Mouse (Mus musculus): Measurements from ENCODE around the gene Utp6. TPM values are rescaled to one million over a fixed set of nuclear protein-coding genes. Genes with fewer than 3 reads are reported as not detected.

Utp6 gene
- polyA plus RNA-seq, 1 experiment from 2014 or later: 77.5 TPM

GRCm38 (mm10) chr11:79973133-79973532 lies 10.9 kb upstream of the Utp6 start:
- peaks cover 20% of the 10 kb centered on the region for H3K27me3 ChIP-seq (replicated peaks; ENCODE audit: control insufficient read depth, insufficient read depth, low read length)
- H3K27ac ChIP-seq (ENCODE audit: low read depth, low read length): no peak overlapping the region
- peak overlapping the region; percentile 83 for H3K4me2 ChIP-seq
- DNase-seq (ENCODE audit: low spot score) (no peak), ATAC-seq (replicated peaks; ENCODE audit: low FRiP score) (no peak)
- H3K4me1 ChIP-seq (replicated peaks; ENCODE audit: control insufficient read depth, insufficient read depth, low read length): peaks cover 10% of the 10 kb centered on the region; the same call in 1 of the 2 replicates
- 15% methylated on average over 8 of the region's 8 CpGs for WGBS
- H3K36me3 ChIP-seq (ENCODE audit: control insufficient read depth, insufficient read depth, low read length): no peaks in the 10 kb centered on the region
- peak overlapping the region; percentile 46 for H3K4me3 ChIP-seq (ENCODE audit: low read depth, low read length)
- no peak overlapping the region for H3K9ac ChIP-seq (ENCODE audit: low read depth, low read length)
- H3K9me3 ChIP-seq (ENCODE audit: control insufficient read depth, low read length): no peaks in the 10 kb centered on the region

- H3K9me3 ChIP-seq (ENCODE audit: control insufficient read depth, low read length): no peaks in the 10 kb centered on the region
- H3K4me2 ChIP-seq: no peak overlapping the region
- WGBS: 70% methylated on average over 10 of the region's 10 CpGs
- no peak overlapping the region for H3K27ac ChIP-seq (ENCODE audit: low read depth, low read length)
- H3K36me3 ChIP-seq (ENCODE audit: control insufficient read depth, insufficient read depth, low read length): no peaks in the 10 kb centered on the region
- no peaks in the 10 kb centered on the region for H3K4me1 ChIP-seq (replicated peaks; ENCODE audit: control insufficient read depth, insufficient read depth, low read length)
- DNase-seq (ENCODE audit: low spot score): no peak
- peaks cover under 1% of the 10 kb centered on the region; the same call in 1 of the 2 replicates for H3K27me3 ChIP-seq (replicated peaks; ENCODE audit: control insufficient read depth, insufficient read depth, low read length)
- no peak for ATAC-seq (replicated peaks; ENCODE audit: low FRiP score)
- H3K9ac ChIP-seq (ENCODE audit: low read depth, low read length): no peak overlapping the region
- H3K4me3 ChIP-seq (ENCODE audit: low read depth, low read length): no peak overlapping the region
Observed at GRCm38 (mm10) chr11:79967752-79968151, 5.6 kb upstream of the Utp6 start.

- Histone ChIP-seq H3K4me3 (ENCODE audit: low read depth, low read length) (no peak overlapping the region), H3K27me3 (replicated peaks; ENCODE audit: control insufficient read depth, insufficient read depth, low read length) (no peaks in the 10 kb centered on the region), H3K9ac (ENCODE audit: low read depth, low read length) (no peak overlapping the region), H3K9me3 (ENCODE audit: control insufficient read depth, low read length) (no peaks in the 10 kb centered on the region), H3K4me2 (no peak overlapping the region), H3K27ac (ENCODE audit: low read depth, low read length) (no peak overlapping the region), H3K36me3 (ENCODE audit: control insufficient read depth, insufficient read depth, low read length) (no peaks in the 10 kb centered on the region), H3K4me1 (replicated peaks; ENCODE audit: control insufficient read depth, insufficient read depth, low read length) (peaks cover 3% of the 10 kb centered on the region; the same call in 1 of the 2 replicates)
- no peak for ATAC-seq (replicated peaks; ENCODE audit: low FRiP score)
- WGBS: 64% methylated on average over 8 of the region's 8 CpGs
- DNase-seq (ENCODE audit: low spot score): no peak
Observed at GRCm38 (mm10) chr11:79965896-79966295, 3.7 kb upstream of the Utp6 start.

GRCm38 (mm10) chr11:79963212-79963974 lies 1.2 kb upstream of the Utp6 start:
- Histone ChIP-seq H3K4me3 (ENCODE audit: low read depth, low read length) (peak overlapping the region; percentile 84; the same call in 1 of the 2 replicates), H3K36me3 (ENCODE audit: control insufficient read depth, insufficient read depth, low read length) (peaks cover 8% of the 10 kb centered on the region; the same call in 1 of the 2 replicates), H3K27me3 (replicated peaks; ENCODE audit: control insufficient read depth, insufficient read depth, low read length) (no peaks in the 10 kb centered on the region), H3K9ac (ENCODE audit: low read depth, low read length) (peak overlapping the region; percentile 6; the same call in 1 of the 2 replicates), H3K9me3 (ENCODE audit: control insufficient read depth, low read length) (no peaks in the 10 kb centered on the region), H3K4me1 (replicated peaks; ENCODE audit: control insufficient read depth, insufficient read depth, low read length) (peaks cover 3% of the 10 kb centered on the region; the same call in 1 of the 2 replicates), H3K27ac (ENCODE audit: low read depth, low read length) (no peak overlapping the region), H3K4me2 (peak overlapping the region; percentile 66)
- DNase-seq (ENCODE audit: low spot score) (no peak), ATAC-seq (replicated peaks; ENCODE audit: low FRiP score) (no peak)
- 47% methylated on average over 8 of the region's 8 CpGs for WGBS

GRCm38 (mm10) chr11:79962877-79963183 lies 640 bp upstream of the Utp6 start:
- Histone ChIP-seq H3K4me3 (ENCODE audit: low read depth, low read length) (peak overlapping the region; percentile 84), H3K36me3 (ENCODE audit: control insufficient read depth, insufficient read depth, low read length) (peaks cover 11% of the 10 kb centered on the region; the same call in 1 of the 2 replicates), H3K4me1 (replicated peaks; ENCODE audit: control insufficient read depth, insufficient read depth, low read length) (peaks cover 3% of the 10 kb centered on the region; the same call in 1 of the 2 replicates), H3K27me3 (replicated peaks; ENCODE audit: control insufficient read depth, insufficient read depth, low read length) (no peaks in the 10 kb centered on the region), H3K27ac (ENCODE audit: low read depth, low read length) (no peak overlapping the region), H3K4me2 (peak overlapping the region; percentile 66), H3K9me3 (ENCODE audit: control insufficient read depth, low read length) (no peaks in the 10 kb centered on the region), H3K9ac (ENCODE audit: low read depth, low read length) (peak overlapping the region; percentile 59)
- DNase-seq (ENCODE audit: low spot score) (no peak), ATAC-seq (replicated peaks; ENCODE audit: low FRiP score) (peak; percentile 41)
- WGBS: 4% methylated on average over 9 of the region's 9 CpGs

- peak overlapping the region; percentile 84 for H3K4me3 ChIP-seq (ENCODE audit: low read depth, low read length)
- H3K27ac ChIP-seq (ENCODE audit: low read depth, low read length): peak overlapping the region; percentile 75; the same call in 1 of the 2 replicates
- peaks cover 3% of the 10 kb centered on the region; the same call in 1 of the 2 replicates for H3K4me1 ChIP-seq (replicated peaks; ENCODE audit: control insufficient read depth, insufficient read depth, low read length)
- 5% methylated on average over 27 of the region's 27 CpGs for WGBS
- H3K27me3 ChIP-seq (replicated peaks; ENCODE audit: control insufficient read depth, insufficient read depth, low read length): no peaks in the 10 kb centered on the region
- peak overlapping the region; percentile 83 for H3K9ac ChIP-seq (ENCODE audit: low read depth, low read length)
- peaks cover 19% of the 10 kb centered on the region; the same call in 1 of the 2 replicates for H3K36me3 ChIP-seq (ENCODE audit: control insufficient read depth, insufficient read depth, low read length)
- peak overlapping the region; percentile 76 for H3K4me2 ChIP-seq
- H3K9me3 ChIP-seq (ENCODE audit: control insufficient read depth, low read length): no peaks in the 10 kb centered on the region
- DNase-seq (ENCODE audit: low spot score) (no peak), ATAC-seq (replicated peaks; ENCODE audit: low FRiP score) (peak; percentile 38)
Observed at GRCm38 (mm10) chr11:79961346-79962124, 655 bp downstream of the Utp6 start.

- 89% methylated on average over 3 of the region's 3 CpGs for WGBS
- no peak overlapping the region for H3K4me2 ChIP-seq
- H3K27ac ChIP-seq (ENCODE audit: low read depth, low read length): no peak overlapping the region
- no peaks in the 10 kb centered on the region for H3K27me3 ChIP-seq (replicated peaks; ENCODE audit: control insufficient read depth, insufficient read depth, low read length)
- no peak overlapping the region for H3K9ac ChIP-seq (ENCODE audit: low read depth, low read length)
- DNase-seq (ENCODE audit: low spot score) (no peak), ATAC-seq (replicated peaks; ENCODE audit: low FRiP score) (no peak)
- H3K9me3 ChIP-seq (ENCODE audit: control insufficient read depth, low read length): no peaks in the 10 kb centered on the region
- 0 out of 2 replicates have a peak, but pooled peaks cover 4% of the 10 kb centered on the region for H3K4me1 ChIP-seq (replicated peaks; ENCODE audit: control insufficient read depth, insufficient read depth, low read length)
- H3K36me3 ChIP-seq (ENCODE audit: control insufficient read depth, insufficient read depth, low read length): peaks cover 41% of the 10 kb centered on the region
- H3K4me3 ChIP-seq (ENCODE audit: low read depth, low read length): no peak overlapping the region
Observed at GRCm38 (mm10) chr11:79947265-79947664, 14.9 kb downstream of the Utp6 start.

GRCm38 (mm10) chr11:79943601-79944000 lies 18.6 kb downstream of the Utp6 start:
- Histone ChIP-seq H3K9me3 (ENCODE audit: control insufficient read depth, low read length) (no peaks in the 10 kb centered on the region), H3K9ac (ENCODE audit: low read depth, low read length) (no peak overlapping the region), H3K4me2 (no peak overlapping the region), H3K4me1 (replicated peaks; ENCODE audit: control insufficient read depth, insufficient read depth, low read length) (0 out of 2 replicates have a peak, but pooled peaks cover 4% of the 10 kb centered on the region), H3K4me3 (ENCODE audit: low read depth, low read length) (no peak overlapping the region), H3K27ac (ENCODE audit: low read depth, low read length) (peak overlapping the region; percentile 30; the same call in 1 of the 2 replicates), H3K27me3 (replicated peaks; ENCODE audit: control insufficient read depth, insufficient read depth, low read length) (no peaks in the 10 kb centered on the region), H3K36me3 (ENCODE audit: control insufficient read depth, insufficient read depth, low read length) (peaks cover 46% of the 10 kb centered on the region)
- 74% methylated on average over 7 of the region's 7 CpGs for WGBS
- DNase-seq (ENCODE audit: low spot score) (no peak), ATAC-seq (replicated peaks; ENCODE audit: low FRiP score) (peak; percentile 60; the same call in 1 of the 2 replicates)
